Mouse (Mus musculus) cortical plate, adult 2 months (tissue): ENCODE data around the gene Prr14l.

Source experiments
- CTCF ChIP-seq: fragments of 200-500 bp; IDR thresholded peaks from 2 replicates; pipeline ENCODE4 v1.5.1; 2011; ENCODE audit warnings: mild to moderate bottlenecking, control low read depth, low read length; ENCODE audit not compliant: insufficient read depth; ENCODE audit errors: extremely low read depth
- POLR2A ChIP-seq: fragments of 200-500 bp; IDR thresholded peaks from 2 replicates; pipeline ENCODE4 v1.6.1; 2011; ENCODE audit warnings: mild to moderate bottlenecking, low read length, control low read depth; ENCODE audit not compliant: insufficient read depth; ENCODE audit errors: extremely low read depth

DNA sequence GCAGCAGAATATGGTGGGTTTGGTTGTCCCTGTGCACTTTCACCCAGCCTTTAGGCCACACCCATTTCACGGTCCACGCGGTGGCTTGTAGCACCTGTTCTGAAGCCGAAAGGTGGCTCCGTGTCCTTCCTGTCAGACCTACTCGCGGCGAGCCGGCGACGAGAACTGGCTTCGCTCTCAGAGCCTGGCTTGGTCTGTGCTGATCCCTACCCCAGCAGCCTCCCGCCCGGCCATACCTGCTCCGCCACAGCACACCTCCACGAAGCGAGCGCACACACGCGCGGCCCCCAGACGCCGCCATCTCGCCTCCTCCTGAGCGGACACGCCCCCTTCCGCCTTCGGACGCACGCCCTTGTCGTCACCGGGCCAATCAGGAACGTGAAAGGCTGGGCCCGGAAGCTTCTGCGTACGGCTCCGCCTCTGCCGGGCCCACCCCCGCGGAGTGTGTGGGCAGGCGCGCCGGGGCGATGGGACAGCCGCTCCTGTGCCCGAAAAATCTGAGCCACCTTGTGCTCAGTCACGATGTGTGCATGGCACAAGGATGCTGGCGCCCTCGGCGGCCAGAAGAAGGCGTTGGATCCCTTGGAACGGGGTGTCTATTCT is 68.6 kb downstream of the Prr14l start, which contains the start of gene Pisd:
- TF ChIP-seq POLR2A: peak; percentile 68; the same call in 1 of the 2 replicates
- 0 out of 2 replicates have a peak, but pooled peaks have one; percentile 6 for TF ChIP-seq CTCF
